Mouse (Mus musculus): ENCODE measurements around the gene Itm2b. TPM values are rescaled to one million over a fixed set of nuclear protein-coding genes. Genes with fewer than 3 reads are reported as not detected.

Itm2b gene
- polyA plus RNA-seq (2015; fragmentation: Nextera tagmentation; extraction: Ambion mirVana) = 763 and 813 TPM in 2 replicates

GRCm38 (mm10) chr14:73384913-73385719 lies at the start of gene Itm2b:
Gene Itm2b (minus strand): TSS chr14:73385289.
- Histone ChIP-seq H3K9ac (replicated peaks) (peak within 1 kb of the TSS; percentile 100), H3K9me3 (replicated peaks) (no peaks in the 10 kb centered on the region), H3K4me2 (peak within 1 kb of the TSS; percentile 63), H3K27me3 (replicated peaks) (no peaks in the 10 kb centered on the region), H3K27ac (replicated peaks) (peak within 1 kb of the TSS; percentile 97), H3K4me1 (peaks cover 38% of the 10 kb centered on the region), H3K4me3 (replicated peaks) (peak within 1 kb of the TSS; percentile 99), H3K36me3 (no peaks in the 10 kb centered on the region)
- 1% methylated on average over 60 of the region's 62 CpGs for WGBS
- peak; percentile 92 for ATAC-seq (ENCODE audit: low FRiP score)

- Histone ChIP-seq H3K9me3 (replicated peaks) (no peaks in the 10 kb centered on the region), H3K4me3 (replicated peaks) (no peak overlapping the region), H3K9ac (replicated peaks) (no peak overlapping the region), H3K4me2 (no peak overlapping the region), H3K27ac (replicated peaks) (no peak overlapping the region), H3K36me3 (no peaks in the 10 kb centered on the region), H3K4me1 (no peaks in the 10 kb centered on the region), H3K27me3 (replicated peaks) (no peaks in the 10 kb centered on the region)
- 84% methylated on average over 6 of the region's 6 CpGs for WGBS
- ATAC-seq (ENCODE audit: low FRiP score) = no peak
Observed at GRCm38 (mm10) chr14:73433487-73433886, 48.4 kb upstream of the Itm2b start.

GRCm38 (mm10) chr14:73430571-73430970 lies 45.5 kb upstream of the Itm2b start:
- WGBS = 32% methylated on average over 12 of the region's 12 CpGs
- ATAC-seq (ENCODE audit: low FRiP score) = no peak

GRCm38 (mm10) chr14:73425571-73426041 lies 40.5 kb upstream of the Itm2b start:
- H3K27ac ChIP-seq (replicated peaks) = no peak overlapping the region

More at GRCm38 (mm10) chr14:73430571-73430970, 45.5 kb upstream of the Itm2b start:
- no peaks in the 10 kb centered on the region for H3K36me3 ChIP-seq
- H3K4me2 ChIP-seq = no peak overlapping the region
- no peaks in the 10 kb centered on the region for H3K9me3 ChIP-seq (replicated peaks)
- no peak overlapping the region for H3K4me3 ChIP-seq (replicated peaks)
- no peak overlapping the region for H3K9ac ChIP-seq (replicated peaks)
- H3K27me3 ChIP-seq (replicated peaks) = no peaks in the 10 kb centered on the region
- H3K27ac ChIP-seq (replicated peaks) = no peak overlapping the region
- no peaks in the 10 kb centered on the region for H3K4me1 ChIP-seq

GRCm38 (mm10) chr14:73424961-73425360 lies 39.9 kb upstream of the Itm2b start:
- Histone ChIP-seq H3K9me3 (replicated peaks) (no peaks in the 10 kb centered on the region), H3K9ac (replicated peaks) (no peak overlapping the region), H3K4me3 (replicated peaks) (no peak overlapping the region), H3K36me3 (no peaks in the 10 kb centered on the region), H3K4me2 (no peak overlapping the region), H3K27me3 (replicated peaks) (no peaks in the 10 kb centered on the region), H3K27ac (replicated peaks) (no peak overlapping the region), H3K4me1 (no peaks in the 10 kb centered on the region)
- WGBS = 60% methylated on average over 6 of the region's 6 CpGs
- ATAC-seq (ENCODE audit: low FRiP score) = no peak

More at GRCm38 (mm10) chr14:73425571-73426041, 40.5 kb upstream of the Itm2b start:
- 80% methylated on average over 2 of the region's 2 CpGs for WGBS
- ATAC-seq (ENCODE audit: low FRiP score) = no peak
- H3K4me2 ChIP-seq = no peak overlapping the region
- H3K36me3 ChIP-seq = no peaks in the 10 kb centered on the region
- H3K4me3 ChIP-seq (replicated peaks) = no peak overlapping the region
- no peaks in the 10 kb centered on the region for H3K4me1 ChIP-seq
- H3K27me3 ChIP-seq (replicated peaks) = no peaks in the 10 kb centered on the region
- H3K9me3 ChIP-seq (replicated peaks) = no peaks in the 10 kb centered on the region
- no peak overlapping the region for H3K9ac ChIP-seq (replicated peaks)

- no peaks in the 10 kb centered on the region for H3K9me3 ChIP-seq (replicated peaks)
- H3K4me3 ChIP-seq (replicated peaks) = no peak overlapping the region
- H3K4me2 ChIP-seq = no peak overlapping the region
- no peaks in the 10 kb centered on the region for H3K36me3 ChIP-seq
- H3K9ac ChIP-seq (replicated peaks) = no peak overlapping the region
- no peaks in the 10 kb centered on the region for H3K27me3 ChIP-seq (replicated peaks)
- no peak for ATAC-seq (ENCODE audit: low FRiP score)
- no peaks in the 10 kb centered on the region for H3K4me1 ChIP-seq
- H3K27ac ChIP-seq (replicated peaks) = no peak overlapping the region
Observed at GRCm38 (mm10) chr14:73423542-73423941, 38.5 kb upstream of the Itm2b start.

GRCm38 (mm10) chr14:73422621-73423020 lies 37.5 kb upstream of the Itm2b start:
- no peak overlapping the region for H3K4me2 ChIP-seq
- ATAC-seq (ENCODE audit: low FRiP score) = no peak
- H3K9ac ChIP-seq (replicated peaks) = no peak overlapping the region
- WGBS = 94% methylated on average over 2 of the region's 2 CpGs
- no peaks in the 10 kb centered on the region for H3K36me3 ChIP-seq
- no peaks in the 10 kb centered on the region for H3K9me3 ChIP-seq (replicated peaks)
- no peaks in the 10 kb centered on the region for H3K27me3 ChIP-seq (replicated peaks)
- no peak overlapping the region for H3K27ac ChIP-seq (replicated peaks)
- no peak overlapping the region for H3K4me3 ChIP-seq (replicated peaks)
- no peaks in the 10 kb centered on the region for H3K4me1 ChIP-seq

- no peak for ATAC-seq (ENCODE audit: low FRiP score)
- Histone ChIP-seq H3K27me3 (replicated peaks) (no peaks in the 10 kb centered on the region), H3K9ac (replicated peaks) (no peak overlapping the region), H3K4me1 (no peaks in the 10 kb centered on the region), H3K4me3 (replicated peaks) (no peak overlapping the region), H3K36me3 (no peaks in the 10 kb centered on the region), H3K27ac (replicated peaks) (no peak overlapping the region), H3K9me3 (replicated peaks) (no peaks in the 10 kb centered on the region), H3K4me2 (no peak overlapping the region)
- 85% methylated on average over 9 of the region's 9 CpGs for WGBS
Observed at GRCm38 (mm10) chr14:73421580-73421979, 36.5 kb upstream of the Itm2b start.

GRCm38 (mm10) chr14:73420138-73420745 lies 35.2 kb upstream of the Itm2b start:
- ATAC-seq (ENCODE audit: low FRiP score) = no peak
- no peaks in the 10 kb centered on the region for H3K9me3 ChIP-seq (replicated peaks)
- no peaks in the 10 kb centered on the region for H3K36me3 ChIP-seq
- H3K27ac ChIP-seq (replicated peaks) = no peak overlapping the region
- H3K9ac ChIP-seq (replicated peaks) = no peak overlapping the region
- H3K4me1 ChIP-seq = peaks cover 5% of the 10 kb centered on the region
- no peak overlapping the region for H3K4me3 ChIP-seq (replicated peaks)
- WGBS = 35% methylated on average over 5 of the region's 5 CpGs
- H3K4me2 ChIP-seq = no peak overlapping the region
- no peaks in the 10 kb centered on the region for H3K27me3 ChIP-seq (replicated peaks)

- no peak overlapping the region for H3K27ac ChIP-seq (replicated peaks)
- H3K36me3 ChIP-seq = no peaks in the 10 kb centered on the region
- whole genome bisulfite sequencing = 82% methylated on average over 5 of the region's 5 CpGs
Observed at GRCm38 (mm10) chr14:73416511-73416910, 31.4 kb upstream of the Itm2b start.

GRCm38 (mm10) chr14:73415376-73416035 lies 30.4 kb upstream of the Itm2b start:
- peaks cover 5% of the 10 kb centered on the region for H3K4me1 ChIP-seq
- no peaks in the 10 kb centered on the region for H3K9me3 ChIP-seq (replicated peaks)
- H3K27me3 ChIP-seq (replicated peaks) = no peaks in the 10 kb centered on the region
- no peaks in the 10 kb centered on the region for H3K36me3 ChIP-seq
- H3K4me3 ChIP-seq (replicated peaks) = no peak overlapping the region
- H3K4me2 ChIP-seq = no peak overlapping the region
- WGBS = 27% methylated on average over 13 of the region's 13 CpGs
- no peak overlapping the region for H3K9ac ChIP-seq (replicated peaks)
- no peak for ATAC-seq (ENCODE audit: low FRiP score)
- no peak overlapping the region for H3K27ac ChIP-seq (replicated peaks)

More at GRCm38 (mm10) chr14:73416511-73416910, 31.4 kb upstream of the Itm2b start:
- Histone ChIP-seq H3K9me3 (replicated peaks) (no peaks in the 10 kb centered on the region), H3K4me1 (peaks cover 5% of the 10 kb centered on the region), H3K9ac (replicated peaks) (no peak overlapping the region), H3K4me3 (replicated peaks) (no peak overlapping the region), H3K27me3 (replicated peaks) (no peaks in the 10 kb centered on the region), H3K4me2 (no peak overlapping the region)
- no peak for ATAC-seq (ENCODE audit: low FRiP score)
